Mouse (Mus musculus): ENCODE measurements at regions not wholly inside any gene's neighbourhood (a gene's known extent, or its start where the extent isn't known, plus 50 kb on each side); places are given as distances from the start of the nearest gene placed in this dataset.

- DNase-seq (ENCODE audit: low spot score in 2 of 2): no peak
Measured at GRCm38 (mm10) chr2:84173450-84173849, 183.1 kb downstream of the Gm13691 start.

GRCm38 (mm10) chr2:84183624-84184287 lies 193.4 kb downstream of the Gm13691 start:
- no peak for DNase-seq (ENCODE audit: low spot score in 2 of 2)

DNA sequence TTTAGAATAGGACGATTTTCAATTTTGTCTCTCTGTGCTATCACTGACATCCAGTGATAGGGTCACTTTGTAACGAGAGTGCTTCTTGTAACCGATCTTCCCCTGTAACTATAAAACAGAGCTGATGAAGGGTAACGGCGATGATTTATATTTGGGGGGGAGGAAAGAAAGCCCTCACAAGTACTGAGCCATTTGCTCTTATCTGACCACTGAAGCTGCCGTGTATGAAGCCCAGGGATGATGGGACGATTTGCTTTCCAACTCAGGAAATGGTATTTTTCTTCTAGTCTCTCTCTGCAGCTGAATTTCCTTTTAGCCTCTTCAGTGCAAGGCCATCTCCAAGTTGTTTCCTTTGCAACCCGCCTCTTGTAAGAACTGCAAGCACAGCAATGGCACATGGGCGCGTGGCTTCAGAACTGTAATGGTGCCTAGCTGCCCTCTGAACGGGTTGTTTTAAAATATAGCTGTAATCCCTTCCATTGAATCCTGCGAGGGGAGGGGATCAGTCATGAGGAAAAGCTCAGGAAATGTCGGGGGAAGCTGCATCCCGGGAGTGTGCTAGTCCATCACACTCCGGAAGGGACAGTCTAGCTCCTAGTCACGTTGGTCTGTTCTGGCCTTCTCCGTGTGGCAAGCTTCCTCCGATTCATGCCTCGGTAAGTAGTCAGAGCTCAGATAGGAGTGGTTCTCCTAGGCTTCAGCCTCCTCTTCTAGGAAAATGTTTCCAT lies 194.1 kb downstream of the Gm13691 start:
- DNase-seq (ENCODE audit: low spot score in 2 of 2): no peak

DNA sequence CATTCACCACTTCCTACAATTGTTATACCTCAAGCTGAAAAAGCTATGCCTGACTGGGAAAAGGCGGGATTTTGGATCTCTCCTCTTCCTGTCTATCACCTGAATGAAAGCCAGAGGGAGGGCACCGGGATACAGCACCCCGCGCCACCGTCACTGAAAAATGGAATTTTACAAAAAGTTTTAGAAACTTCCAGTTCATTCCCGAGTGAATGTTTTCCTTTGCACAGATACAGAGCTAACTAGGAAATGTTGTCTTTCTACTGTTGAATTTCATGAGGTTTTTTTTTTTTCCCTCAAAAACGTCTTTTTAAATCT lies 194.6 kb downstream of the Gm13691 start:
- DNase-seq (ENCODE audit: low spot score in 2 of 2): no peak

GRCm38 (mm10) chr2:84186126-84186701 lies 195.9 kb downstream of the Gm13691 start:
- no peak for DNase-seq (ENCODE audit: low spot score in 2 of 2)

DNA sequence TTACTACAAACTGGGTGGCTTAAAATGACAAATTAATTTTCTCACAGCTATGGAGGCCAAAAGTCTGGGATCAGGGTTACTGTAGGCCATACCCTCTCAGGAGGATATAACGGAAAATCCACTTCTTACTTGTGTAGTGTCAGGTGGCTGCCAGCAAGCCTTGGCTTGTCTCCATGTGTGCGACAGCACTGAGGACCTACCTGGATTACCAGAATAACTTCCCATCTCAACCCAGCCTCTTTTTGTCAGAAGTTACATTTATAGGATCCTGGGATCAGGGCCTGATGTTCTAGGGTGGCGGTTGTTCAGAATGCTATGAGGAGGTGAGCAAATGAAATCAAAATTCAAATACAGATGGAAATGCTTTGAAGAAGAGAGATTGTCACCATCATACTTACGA lies 197.1 kb downstream of the Gm13691 start:
- DNase-seq (ENCODE audit: low spot score in 2 of 2): no peak

- DNase-seq (ENCODE audit: low spot score in 2 of 2): no peak
Measured at GRCm38 (mm10) chr2:84189302-84189701, 198.9 kb downstream of the Gm13691 start.

DNA sequence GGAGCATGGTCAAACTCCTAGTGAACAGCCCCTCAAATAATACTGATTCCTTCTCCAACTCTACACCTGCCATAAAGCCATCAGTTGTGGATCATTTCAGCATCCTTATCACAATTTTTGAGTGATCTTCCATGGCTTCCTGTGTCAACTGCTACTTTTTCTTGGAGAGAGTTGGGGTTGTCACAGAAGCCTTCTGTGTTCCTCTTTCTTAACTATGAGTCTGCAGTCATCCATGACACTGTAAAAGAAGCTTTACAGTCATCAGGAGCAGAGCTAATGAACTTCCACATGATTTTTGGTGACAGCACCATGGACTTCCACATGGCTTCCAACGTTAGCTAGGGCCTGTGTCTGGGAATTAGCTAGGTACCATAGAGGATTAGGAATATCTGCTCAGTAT lies 208.1 kb downstream of the Calcrl start:
- no peak for DNase-seq (ENCODE audit: low spot score in 2 of 2)

- no peak for DNase-seq (ENCODE audit: low spot score in 2 of 2)
Measured at GRCm38 (mm10) chr2:84222049-84222448, 203.2 kb downstream of the Calcrl start.

GRCm38 (mm10) chr2:84229777-84230176 lies 195.4 kb downstream of the Calcrl start:
- DNase-seq (ENCODE audit: low spot score in 2 of 2): no peak

- DNase-seq (ENCODE audit: low spot score in 2 of 2): no peak
Measured at GRCm38 (mm10) chr2:84235641-84236040, 189.6 kb downstream of the Calcrl start.

- DNase-seq (ENCODE audit: low spot score in 2 of 2): no peak
Measured at GRCm38 (mm10) chr2:84241244-84241643, 184.0 kb downstream of the Calcrl start.

DNA sequence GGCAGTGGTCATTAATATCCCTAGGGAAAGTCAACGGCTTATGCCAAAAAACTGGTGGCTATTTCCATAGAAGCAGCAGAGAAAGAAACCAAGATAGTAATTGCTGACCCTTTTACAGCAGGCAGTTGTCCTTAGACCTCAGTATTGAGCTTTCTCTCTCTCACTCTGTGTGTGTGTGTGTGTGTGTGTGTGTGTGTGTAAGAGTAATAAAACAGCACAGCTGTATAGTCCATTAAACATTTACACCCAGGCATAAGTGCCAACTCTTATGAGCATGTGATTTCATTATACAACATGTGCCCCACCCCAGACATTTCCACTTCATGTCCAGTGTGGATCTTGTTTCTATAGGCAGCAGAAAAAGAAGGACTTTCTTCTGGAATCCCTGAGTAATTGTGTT lies 183.2 kb downstream of the Calcrl start:
- DNase-seq (ENCODE audit: low spot score in 2 of 2): no peak

DNA sequence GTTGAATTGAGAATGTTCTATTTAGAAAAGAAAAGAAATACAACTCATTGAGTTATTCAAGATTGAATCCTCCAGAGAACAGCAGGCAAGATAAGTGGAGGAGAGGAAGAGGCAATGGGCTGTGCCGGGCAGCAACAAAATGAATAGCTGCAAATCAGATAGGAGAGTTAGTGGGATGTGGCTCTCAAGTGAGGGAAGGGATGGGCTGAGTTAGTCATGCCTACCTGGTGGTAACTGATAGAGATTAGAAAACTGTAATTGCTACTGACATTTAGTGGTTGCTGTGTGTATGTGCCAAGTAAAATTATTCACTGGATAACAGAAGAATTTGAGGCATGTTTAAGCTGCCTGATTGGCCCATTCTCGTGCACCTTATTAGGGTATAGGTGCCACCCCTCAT lies 179.3 kb downstream of the Calcrl start:
- no peak for DNase-seq (ENCODE audit: low spot score in 2 of 2)

DNA sequence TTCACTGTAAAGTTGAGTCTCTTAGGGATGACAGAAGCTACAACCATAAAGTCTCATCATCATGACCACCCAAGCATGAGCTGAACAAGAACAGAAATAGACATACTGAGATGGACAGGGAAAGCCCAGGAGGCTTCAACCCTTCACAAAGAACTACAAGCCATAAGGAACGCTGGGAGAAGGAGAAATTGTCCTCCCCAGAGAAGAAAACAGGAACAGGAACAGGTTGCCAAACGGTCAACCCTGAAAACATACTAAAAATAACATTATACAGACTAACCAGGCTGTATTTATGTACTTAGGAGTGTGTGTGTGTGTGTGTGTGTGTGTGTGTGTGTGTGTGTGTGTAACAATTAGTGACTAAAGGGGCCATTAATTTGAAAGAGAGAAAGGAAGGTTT lies 178.6 kb downstream of the Calcrl start:
- no peak for DNase-seq (ENCODE audit: low spot score in 2 of 2)

GRCm38 (mm10) chr2:84248169-84248568 lies 177.0 kb downstream of the Calcrl start:
- no peak for DNase-seq (ENCODE audit: low spot score in 2 of 2)

DNA sequence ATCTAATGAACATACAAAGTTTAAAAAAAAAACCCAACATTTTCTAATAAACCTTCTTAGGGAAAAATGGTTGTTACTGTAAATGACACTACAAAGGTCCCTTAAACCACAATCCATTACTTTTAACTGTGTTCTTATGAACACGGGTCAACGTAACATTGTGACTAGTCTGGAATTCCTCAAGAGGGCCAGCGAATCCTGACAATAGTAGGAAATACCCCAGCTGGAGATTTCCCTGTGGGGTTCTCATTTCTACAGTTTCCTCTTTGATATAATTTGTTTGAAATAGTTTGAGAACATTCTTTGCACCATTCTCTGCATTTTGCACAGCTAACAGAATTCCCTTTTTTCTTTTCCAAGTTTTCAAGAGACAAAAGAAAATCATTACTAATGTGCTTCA lies 175.3 kb downstream of the Calcrl start:
- no peak for DNase-seq (ENCODE audit: low spot score in 2 of 2)

DNA sequence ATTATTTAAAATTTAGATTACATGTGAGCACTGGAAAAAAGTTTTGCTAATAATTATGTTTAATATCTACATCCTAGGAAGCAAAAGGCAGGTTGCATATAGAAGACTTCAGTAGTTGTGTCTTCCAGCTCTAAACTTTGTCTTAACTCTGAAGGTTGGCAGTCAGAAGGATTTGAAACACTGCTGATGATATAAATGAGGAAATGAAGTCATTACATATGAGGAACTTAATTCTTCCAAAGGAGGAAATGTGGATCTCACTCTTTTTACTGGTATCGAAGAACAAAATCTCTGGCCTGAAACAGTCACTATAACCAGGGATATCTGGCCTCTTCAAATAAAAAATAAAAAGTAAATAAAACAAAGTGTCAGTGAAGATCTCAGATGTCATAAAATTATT lies 173.1 kb downstream of the Calcrl start:
- DNase-seq (ENCODE audit: low spot score in 2 of 2): no peak

DNA sequence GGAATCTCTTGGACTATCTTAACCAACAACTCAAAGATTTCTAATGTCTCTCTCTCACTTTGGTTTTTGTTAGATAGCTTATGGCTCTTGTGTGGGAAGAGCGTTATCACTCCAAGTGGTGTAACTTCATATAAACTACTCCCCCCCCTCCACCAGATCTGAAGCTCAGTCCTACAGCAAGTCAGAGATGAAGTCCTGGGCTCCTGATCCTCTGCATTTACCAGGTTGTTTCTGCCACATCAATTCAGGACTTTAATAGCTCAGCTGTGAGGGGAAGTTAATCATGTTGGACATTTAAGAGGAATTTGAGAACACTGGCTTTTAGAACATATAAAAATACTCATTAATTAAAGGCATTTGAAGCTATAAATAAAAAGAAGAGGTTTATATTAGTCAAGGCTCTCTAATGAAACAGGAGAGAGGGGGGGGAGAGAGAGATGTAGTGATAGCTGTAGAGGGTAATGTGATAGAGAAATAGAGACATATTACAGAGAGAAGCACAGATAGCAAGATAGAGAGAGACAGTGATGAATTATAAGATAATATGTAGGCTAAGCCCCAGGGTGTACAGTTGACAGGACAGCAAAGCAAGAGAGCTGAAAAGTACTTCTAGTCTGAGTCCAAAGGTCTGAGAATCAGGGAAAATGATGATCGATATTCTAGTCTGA lies 166.7 kb downstream of the Calcrl start:
- DNase-seq (ENCODE audit: low spot score in 2 of 2): no peak

DNA sequence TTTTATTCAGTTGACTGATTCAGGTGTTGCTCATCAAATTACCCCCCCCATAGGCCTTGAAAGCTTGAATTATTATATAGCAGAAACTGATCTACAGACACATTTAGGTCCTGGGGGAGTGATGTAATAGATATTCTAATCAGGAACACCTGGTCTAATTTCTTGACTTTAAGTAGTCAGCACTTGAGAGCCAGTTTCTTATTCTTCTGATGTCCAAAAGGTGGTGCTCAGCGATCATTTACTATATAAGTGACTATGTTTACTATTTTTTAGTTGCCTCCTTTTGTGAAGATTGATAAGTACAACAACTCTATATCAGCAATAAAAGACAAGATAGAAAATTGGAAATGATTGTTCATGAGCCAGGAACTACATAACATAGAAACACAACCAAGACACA lies 166.0 kb downstream of the Calcrl start:
- no peak for DNase-seq (ENCODE audit: low spot score in 2 of 2)

DNA sequence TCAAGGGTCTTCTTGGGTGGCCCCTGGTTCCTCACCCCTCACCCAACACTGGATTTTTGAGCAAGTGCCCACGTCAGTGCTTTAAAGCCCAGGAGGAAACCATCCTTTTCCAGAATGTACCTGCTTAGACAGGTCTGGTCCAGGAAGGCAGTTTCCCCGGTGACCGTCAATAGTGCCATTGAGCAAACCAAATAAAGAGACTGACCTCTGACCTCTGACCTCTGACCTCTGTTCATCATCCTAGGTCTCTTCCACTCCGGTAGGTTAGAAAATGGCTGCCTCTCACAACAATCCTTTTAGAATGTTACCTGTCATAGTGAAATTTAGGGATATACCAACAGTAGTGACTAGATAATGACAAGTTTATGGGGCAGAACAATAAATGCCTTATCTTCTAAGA lies 164.5 kb downstream of the Calcrl start:
- no peak for DNase-seq (ENCODE audit: low spot score in 2 of 2)

- DNase-seq (ENCODE audit: low spot score in 2 of 2): no peak
Measured at GRCm38 (mm10) chr2:84261481-84261880, 163.7 kb downstream of the Calcrl start.

- no peak for DNase-seq (ENCODE audit: low spot score in 2 of 2)
Measured at GRCm38 (mm10) chr2:84264485-84264884, 160.7 kb downstream of the Calcrl start.
